15 mouse cellular contexts compared by ENCODE assay signal in the genomic region with DNA sequence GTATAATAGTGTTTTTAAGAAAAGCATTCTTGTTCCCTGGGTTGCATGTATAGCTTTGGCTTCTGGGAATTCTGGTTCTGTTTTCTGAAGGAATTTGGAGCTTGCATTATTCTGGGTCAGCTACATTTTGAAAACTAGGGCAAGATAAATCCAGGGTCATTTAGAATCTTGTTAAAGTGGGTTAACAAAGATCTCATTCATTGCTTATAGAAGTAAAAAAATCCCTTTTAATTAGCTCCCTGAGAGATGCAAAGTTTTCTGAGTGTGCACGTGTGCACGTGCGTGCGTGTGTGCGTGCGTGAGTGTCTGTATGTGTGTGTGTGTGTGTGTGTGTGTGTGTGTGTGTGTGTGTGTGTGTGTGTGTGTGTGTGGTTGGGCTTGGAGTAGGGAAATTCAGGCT.
"Had no signal": no experiment of that assay in that cellular context is flagged by ENCODE, and none has a peak within 500 bp of the region (broad histone marks: within the 10 kb centered on the region; RNA-seq: fewer than 3 reads in every experiment).

No protein-coding gene starts in this region.

- H3K27ac ChIP-seq: kidney, embryonic 15.5 days; liver, embryonic 13.5 days; stomach, embryonic 15.5 days had no signal

- DNase-seq: kidney, adult 8-10 months; kidney, postnatal 10 days; kidney, postnatal 36 days; left cerebral cortex, postnatal 4 days; liver, embryonic 13.5 days; lung, adult 2 months; lung, postnatal 14 days; lung, postnatal 4 days; midbrain, embryonic 14.5 days; right cerebral cortex, postnatal 25 days; spleen, adult 18-20 months; thymus, postnatal 25 days had no signal

- H3K27me3 ChIP-seq: kidney, embryonic 15.5 days; stomach, embryonic 15.5 days had no signal

- H3K36me3 ChIP-seq: kidney, embryonic 15.5 days; liver, embryonic 13.5 days; stomach, embryonic 15.5 days had no signal

- H3K4me3 ChIP-seq: kidney, embryonic 15.5 days; liver, embryonic 13.5 days; stomach, embryonic 15.5 days had no signal

- H3K4me1 ChIP-seq: liver, embryonic 13.5 days had no signal

- H3K4me2 ChIP-seq: kidney, embryonic 15.5 days; liver, embryonic 13.5 days; midbrain, embryonic 11.5 days; stomach, embryonic 15.5 days had no signal

- H3K9ac ChIP-seq: kidney, embryonic 15.5 days; liver, embryonic 13.5 days; stomach, embryonic 15.5 days had no signal

- H3K9me3 ChIP-seq: kidney, embryonic 15.5 days; liver, embryonic 13.5 days; stomach, embryonic 15.5 days had no signal
